Mouse (Mus musculus) ES-Bruce4 (cell line): ENCODE data around the gene Ip6k2.

Source experiments
- CTCF ChIP-seq: IDR thresholded peaks from one replicate; pipeline ENCODE4 v1.8.1; 2011; ENCODE audit warnings: low read depth, low read length
- EP300 ChIP-seq: IDR thresholded peaks from 2 replicates; pipeline ENCODE4 v1.6.1; 2011; ENCODE audit warnings: low read depth, low read length; ENCODE audit not compliant: insufficient read depth

DNA sequence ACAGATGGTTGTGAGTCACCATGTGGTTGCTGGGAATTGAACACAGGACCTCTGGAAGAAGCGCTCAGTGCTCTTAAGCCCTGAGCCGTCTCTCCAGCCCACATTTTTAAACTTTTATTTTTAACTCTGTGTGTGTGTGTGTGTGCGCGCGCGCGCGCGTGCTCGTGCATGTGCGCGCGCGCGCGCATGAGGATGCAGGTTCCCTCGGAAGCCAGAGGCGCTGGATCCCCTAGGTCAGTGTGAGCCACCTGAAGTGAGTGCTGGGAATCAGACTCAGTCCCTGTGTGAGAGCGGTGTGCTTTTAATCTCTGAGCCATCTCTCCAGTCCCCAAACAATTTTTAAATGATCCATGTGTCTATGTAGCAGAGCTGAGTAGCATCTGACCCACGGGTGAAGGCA, 24.5 kb upstream of the Ip6k2 start:
- TF ChIP-seq EP300 (no peak), CTCF (no peak)
